Mouse (Mus musculus): ENCODE measurements around the gene Cradd. TPM values are rescaled to one million over a fixed set of nuclear protein-coding genes. Genes with fewer than 3 reads are reported as not detected.

Cradd gene
- polyA plus RNA-seq, 1 experiment from 2014 or later = 12.0 TPM

DNA sequence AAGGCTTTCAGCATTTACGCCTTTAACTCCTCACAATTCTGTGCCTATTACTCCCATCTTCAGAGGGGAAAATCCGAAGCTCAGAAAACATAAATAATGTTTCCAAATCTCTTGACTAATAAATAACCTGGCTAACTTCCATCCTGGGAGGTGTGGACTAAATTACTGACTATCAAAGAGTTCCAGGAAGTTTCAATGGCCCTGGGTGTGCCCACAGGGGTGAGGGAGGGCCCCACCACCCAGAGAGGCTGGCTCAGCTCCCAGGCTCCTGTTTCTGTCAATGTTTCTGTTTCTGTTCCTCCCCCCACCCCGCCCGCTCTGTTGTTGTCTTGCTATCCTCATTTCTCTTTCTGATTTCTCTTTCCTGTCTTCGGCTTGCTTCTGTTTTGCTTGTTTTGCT is 177.4 kb downstream of the Cradd start:
- peak; percentile 21 for DNase-seq
- no peak overlapping the region for H3K4me2 ChIP-seq (ENCODE audit: low read length)
- 78% methylated on average over 5 of the region's 5 CpGs for WGBS
- peaks cover 28% of the 10 kb centered on the region for H3K4me1 ChIP-seq (ENCODE audit: control insufficient read depth, insufficient read depth, low read length)
- H3K9ac ChIP-seq (replicated peaks; ENCODE audit: low read length) = no peak overlapping the region
- no peaks in the 10 kb centered on the region for H3K36me3 ChIP-seq (ENCODE audit: control insufficient read depth, insufficient read depth, low read length)
- ATAC-seq (ENCODE audit: low FRiP score, low TSS enrichment) = no peak
- H3K27me3 ChIP-seq (ENCODE audit: control insufficient read depth, insufficient read depth, low read length) = no peaks in the 10 kb centered on the region
- H3K27ac ChIP-seq (replicated peaks; ENCODE audit: low read depth, low read length) = no peak overlapping the region
- no peak overlapping the region for H3K4me3 ChIP-seq (replicated peaks; ENCODE audit: low read depth, low read length)
- no peaks in the 10 kb centered on the region for H3K9me3 ChIP-seq (ENCODE audit: control insufficient read depth, low read length)

DNA sequence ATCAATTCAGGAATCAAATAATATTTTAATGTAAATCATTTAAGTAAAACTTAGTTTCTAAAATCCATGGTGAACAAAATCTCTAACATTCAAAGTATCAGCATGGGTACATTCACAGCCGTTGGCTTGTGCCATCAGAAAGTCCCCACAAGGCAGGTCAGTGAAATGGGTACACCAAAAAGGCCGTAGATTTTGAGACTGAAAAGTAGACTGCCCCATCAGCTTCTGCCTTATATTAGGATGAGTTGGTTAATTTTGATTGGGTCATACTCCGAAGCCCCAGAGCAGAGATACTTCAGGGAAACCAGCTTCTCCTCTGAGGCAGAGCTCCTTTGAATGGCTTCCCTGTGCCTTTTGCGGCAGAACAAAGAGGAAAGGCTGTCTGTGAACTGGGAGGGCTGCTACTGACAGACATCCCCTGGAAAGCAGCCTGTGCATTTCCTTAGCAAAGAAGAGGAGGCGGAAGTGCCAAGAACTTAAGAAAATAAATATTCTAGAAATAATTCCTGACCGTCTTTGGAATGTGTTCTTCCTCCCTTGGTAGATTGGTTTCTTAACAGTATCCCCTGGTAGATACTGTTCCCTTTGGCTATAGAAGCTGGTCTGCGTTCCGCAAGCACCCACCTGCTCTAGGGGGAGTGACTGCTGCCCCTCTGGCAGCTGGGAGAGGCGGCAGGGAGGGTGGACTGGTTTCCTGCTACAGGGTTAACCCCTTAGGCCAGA is 178.6 kb downstream of the Cradd start:
- no peak overlapping the region for H3K9ac ChIP-seq (replicated peaks; ENCODE audit: low read length)
- peak; percentile 64 for DNase-seq
- peaks cover 28% of the 10 kb centered on the region for H3K4me1 ChIP-seq (ENCODE audit: control insufficient read depth, insufficient read depth, low read length)
- 0 out of 2 replicates have a peak, but pooled peaks have one; percentile 49 for ATAC-seq (ENCODE audit: low FRiP score, low TSS enrichment)
- 27% methylated on average over 9 of the region's 9 CpGs for WGBS
- H3K4me2 ChIP-seq (ENCODE audit: low read length) = 0 out of 2 replicates have a peak overlapping the region, but pooled peaks have one; percentile 9
- H3K27ac ChIP-seq (replicated peaks; ENCODE audit: low read depth, low read length) = peak overlapping the region; percentile 65
- H3K9me3 ChIP-seq (ENCODE audit: control insufficient read depth, low read length) = no peaks in the 10 kb centered on the region
- no peak overlapping the region for H3K4me3 ChIP-seq (replicated peaks; ENCODE audit: low read depth, low read length)
- H3K36me3 ChIP-seq (ENCODE audit: control insufficient read depth, insufficient read depth, low read length) = no peaks in the 10 kb centered on the region
- H3K27me3 ChIP-seq (ENCODE audit: control insufficient read depth, insufficient read depth, low read length) = no peaks in the 10 kb centered on the region

DNA sequence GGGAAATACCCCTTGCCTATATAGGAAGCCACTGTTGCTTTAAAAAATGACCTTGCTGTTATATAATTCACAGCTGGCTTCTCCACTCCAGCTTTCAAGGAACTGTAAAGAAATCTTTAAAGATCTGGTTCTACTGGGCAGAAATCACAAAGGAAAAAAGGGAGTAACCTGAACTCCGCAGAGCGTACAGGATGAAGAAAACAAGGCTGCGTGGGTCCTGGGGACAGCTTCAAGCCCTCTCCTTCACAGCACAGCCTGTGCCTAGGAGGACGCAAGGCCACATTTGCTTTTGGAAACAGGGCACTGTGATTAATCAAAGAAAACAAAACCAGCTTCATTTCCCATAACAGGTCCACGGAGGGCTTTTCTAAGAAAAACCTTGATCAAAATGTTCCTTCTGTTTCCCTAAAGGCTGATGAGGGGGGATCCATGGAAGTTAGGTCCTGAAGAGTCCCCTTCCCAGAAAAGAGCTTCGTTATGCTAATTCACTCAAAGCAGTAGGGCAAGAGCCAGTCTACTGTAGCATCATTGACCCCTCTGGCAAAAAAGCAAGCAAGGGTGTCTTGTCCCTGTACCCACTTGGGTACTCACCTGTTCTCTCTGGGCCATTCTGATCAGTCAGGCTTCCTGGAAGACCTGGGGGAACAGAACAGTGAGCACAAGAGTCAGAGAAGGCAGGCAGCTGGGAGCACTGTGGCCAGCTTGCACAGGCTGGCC is 179.4 kb downstream of the Cradd start:
- peak; percentile 18 for DNase-seq
- Histone ChIP-seq H3K27ac (replicated peaks; ENCODE audit: low read depth, low read length) (peak overlapping the region; percentile 65), H3K9me3 (ENCODE audit: control insufficient read depth, low read length) (no peaks in the 10 kb centered on the region), H3K36me3 (ENCODE audit: control insufficient read depth, insufficient read depth, low read length) (no peaks in the 10 kb centered on the region), H3K4me3 (replicated peaks; ENCODE audit: low read depth, low read length) (no peak overlapping the region), H3K27me3 (ENCODE audit: control insufficient read depth, insufficient read depth, low read length) (no peaks in the 10 kb centered on the region), H3K4me1 (ENCODE audit: control insufficient read depth, insufficient read depth, low read length) (peaks cover 31% of the 10 kb centered on the region), H3K9ac (replicated peaks; ENCODE audit: low read length) (no peak overlapping the region), H3K4me2 (ENCODE audit: low read length) (no peak overlapping the region)
- WGBS = 58% methylated on average over 6 of the region's 6 CpGs
- ATAC-seq (ENCODE audit: low FRiP score, low TSS enrichment) = no peak

DNA sequence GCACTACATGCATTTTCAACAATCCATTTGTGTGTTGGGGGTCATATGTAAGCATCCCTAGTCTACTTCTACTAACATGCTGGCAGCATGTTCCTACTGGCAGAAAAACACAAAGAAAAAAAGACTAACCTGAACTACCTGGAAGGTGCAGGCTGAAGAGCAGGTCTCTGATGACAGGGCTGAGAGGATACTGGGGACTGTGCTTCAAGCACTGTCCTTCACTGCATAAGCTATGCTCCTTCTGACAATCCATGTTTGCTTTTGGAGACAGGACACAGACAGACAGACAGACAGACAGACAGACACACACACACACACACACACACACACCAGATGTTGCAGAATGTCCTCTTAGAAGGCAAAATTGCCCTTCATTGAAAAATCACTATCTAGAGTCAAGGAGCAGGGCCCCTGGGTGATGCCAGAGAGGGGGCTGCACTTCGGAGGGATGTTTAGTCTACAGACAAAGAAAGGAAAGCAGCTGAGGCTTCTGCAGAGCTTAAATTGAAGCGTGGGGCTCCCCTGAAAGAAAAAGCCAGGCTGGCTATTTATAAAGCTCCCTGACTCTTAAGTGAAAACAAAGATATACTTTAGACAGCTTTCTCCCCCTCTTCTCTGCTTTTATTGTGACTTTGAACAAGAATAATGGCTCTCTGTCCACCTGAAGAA is 180.4 kb downstream of the Cradd start:
- WGBS = 3% methylated on average over 2 of the region's 2 CpGs
- ATAC-seq (ENCODE audit: low FRiP score, low TSS enrichment) = no peak
- peak; percentile 62 for DNase-seq

DNA sequence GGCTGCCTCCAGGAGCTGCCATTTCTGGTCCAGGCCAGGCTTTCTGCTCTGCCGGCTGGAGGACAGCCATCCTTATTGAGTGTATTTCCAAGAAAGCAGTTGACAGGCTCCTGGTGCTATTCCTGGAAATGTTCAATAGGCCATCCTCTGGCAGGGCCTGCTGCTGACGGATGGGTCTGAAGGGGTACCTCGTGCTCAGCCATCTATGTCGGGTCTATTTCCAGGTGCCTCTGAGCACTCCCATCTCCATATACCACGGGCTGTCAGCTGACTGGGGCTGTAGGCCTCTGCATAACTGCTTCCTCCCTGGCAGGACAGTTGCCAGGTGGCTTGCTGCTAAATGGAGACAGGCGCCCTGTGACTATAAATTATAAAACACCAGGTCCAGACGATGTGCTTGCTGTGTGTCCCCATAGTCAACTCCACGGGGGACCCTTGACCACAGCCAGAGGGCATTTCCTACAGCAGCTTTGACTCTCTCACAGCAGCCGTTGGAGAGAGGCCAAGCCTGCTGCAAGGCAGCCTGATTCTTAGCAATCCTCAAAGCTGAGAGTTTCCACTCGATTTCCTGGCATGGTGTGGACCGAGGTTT is 181.0 kb downstream of the Cradd start:
- peak overlapping the region; percentile 66 for H3K27ac ChIP-seq (replicated peaks; ENCODE audit: low read depth, low read length)
- no peaks in the 10 kb centered on the region for H3K9me3 ChIP-seq (ENCODE audit: control insufficient read depth, low read length)
- no peak overlapping the region for H3K9ac ChIP-seq (replicated peaks; ENCODE audit: low read length)
- no peak overlapping the region for H3K4me3 ChIP-seq (replicated peaks; ENCODE audit: low read depth, low read length)
- no peak overlapping the region for H3K4me2 ChIP-seq (ENCODE audit: low read length)
- 43% methylated on average over 11 of the region's 11 CpGs for WGBS
- no peaks in the 10 kb centered on the region for H3K36me3 ChIP-seq (ENCODE audit: control insufficient read depth, insufficient read depth, low read length)
- no peak for ATAC-seq (ENCODE audit: low FRiP score, low TSS enrichment)
- H3K4me1 ChIP-seq (ENCODE audit: control insufficient read depth, insufficient read depth, low read length) = peaks cover 32% of the 10 kb centered on the region
- DNase-seq = peak; percentile 74
- H3K27me3 ChIP-seq (ENCODE audit: control insufficient read depth, insufficient read depth, low read length) = no peaks in the 10 kb centered on the region

More for the DNA sequence above, 180.4 kb downstream of the Cradd start:
- no peak overlapping the region for H3K4me3 ChIP-seq (replicated peaks; ENCODE audit: low read depth, low read length)
- no peak overlapping the region; the same call in 1 of the 2 replicates for H3K9ac ChIP-seq (replicated peaks; ENCODE audit: low read length)
- no peaks in the 10 kb centered on the region for H3K9me3 ChIP-seq (ENCODE audit: control insufficient read depth, low read length)
- H3K4me2 ChIP-seq (ENCODE audit: low read length) = peak overlapping the region; percentile 18; the same call in 1 of the 2 replicates
- H3K4me1 ChIP-seq (ENCODE audit: control insufficient read depth, insufficient read depth, low read length) = peaks cover 32% of the 10 kb centered on the region
- no peaks in the 10 kb centered on the region for H3K36me3 ChIP-seq (ENCODE audit: control insufficient read depth, insufficient read depth, low read length)
- H3K27me3 ChIP-seq (ENCODE audit: control insufficient read depth, insufficient read depth, low read length) = no peaks in the 10 kb centered on the region
- H3K27ac ChIP-seq (replicated peaks; ENCODE audit: low read depth, low read length) = peak overlapping the region; percentile 66

DNA sequence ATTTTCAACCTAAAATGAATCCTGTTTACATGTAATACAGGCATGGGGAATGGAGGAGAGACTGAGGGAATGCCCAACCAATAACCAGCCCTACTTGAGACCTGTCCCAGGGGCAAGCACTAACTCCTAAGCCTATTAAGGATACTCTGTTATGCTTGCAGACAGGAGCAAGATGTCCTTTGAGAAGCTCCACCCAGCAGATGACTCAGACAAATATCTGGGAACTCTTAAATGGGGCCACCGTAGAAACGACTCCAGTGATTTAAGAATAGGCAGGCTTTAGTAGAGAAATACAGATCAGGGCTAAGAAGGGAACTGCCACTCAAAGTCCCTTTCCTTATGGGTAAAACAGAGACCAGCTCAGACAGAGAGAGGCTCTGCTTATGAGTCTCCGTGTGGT is 182.9 kb downstream of the Cradd start:
- Histone ChIP-seq H3K4me1 (ENCODE audit: control insufficient read depth, insufficient read depth, low read length) (peaks cover 32% of the 10 kb centered on the region), H3K27ac (replicated peaks; ENCODE audit: low read depth, low read length) (no peak overlapping the region), H3K9ac (replicated peaks; ENCODE audit: low read length) (no peak overlapping the region), H3K9me3 (ENCODE audit: control insufficient read depth, low read length) (no peaks in the 10 kb centered on the region), H3K4me2 (ENCODE audit: low read length) (no peak overlapping the region), H3K36me3 (ENCODE audit: control insufficient read depth, insufficient read depth, low read length) (no peaks in the 10 kb centered on the region), H3K4me3 (replicated peaks; ENCODE audit: low read depth, low read length) (no peak overlapping the region), H3K27me3 (ENCODE audit: control insufficient read depth, insufficient read depth, low read length) (no peaks in the 10 kb centered on the region)
- 79% methylated on average over 3 of the region's 3 CpGs for WGBS
- ATAC-seq (ENCODE audit: low FRiP score, low TSS enrichment) (no peak), DNase-seq (no peak)

DNA sequence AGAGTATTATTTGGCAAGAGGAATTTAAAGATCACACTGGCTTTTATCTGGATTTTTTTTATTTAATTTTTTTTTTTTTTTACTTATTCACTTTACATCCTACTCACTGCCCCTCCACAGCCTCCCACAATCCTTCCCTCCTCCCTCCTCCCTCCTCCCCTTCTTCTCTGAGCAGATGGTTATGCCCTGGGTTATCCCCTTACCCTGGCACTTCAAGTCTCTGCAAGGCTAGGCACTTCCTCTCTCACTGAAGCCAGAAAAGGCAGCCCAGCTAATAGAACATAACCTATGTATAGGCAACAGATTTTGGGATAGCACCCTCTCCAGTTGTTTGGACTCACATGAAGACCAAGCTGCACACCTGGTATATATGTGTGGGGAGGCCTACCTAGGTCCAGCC is 183.7 kb downstream of the Cradd start:
- H3K4me3 ChIP-seq (replicated peaks; ENCODE audit: low read depth, low read length) = no peak overlapping the region
- no peak for DNase-seq
- no peak overlapping the region for H3K4me2 ChIP-seq (ENCODE audit: low read length)
- H3K27ac ChIP-seq (replicated peaks; ENCODE audit: low read depth, low read length) = no peak overlapping the region
- no peaks in the 10 kb centered on the region for H3K9me3 ChIP-seq (ENCODE audit: control insufficient read depth, low read length)
- ATAC-seq (ENCODE audit: low FRiP score, low TSS enrichment) = no peak
- no peak overlapping the region for H3K9ac ChIP-seq (replicated peaks; ENCODE audit: low read length)
- no peaks in the 10 kb centered on the region for H3K36me3 ChIP-seq (ENCODE audit: control insufficient read depth, insufficient read depth, low read length)
- no peaks in the 10 kb centered on the region for H3K27me3 ChIP-seq (ENCODE audit: control insufficient read depth, insufficient read depth, low read length)
- H3K4me1 ChIP-seq (ENCODE audit: control insufficient read depth, insufficient read depth, low read length) = peaks cover 29% of the 10 kb centered on the region

DNA sequence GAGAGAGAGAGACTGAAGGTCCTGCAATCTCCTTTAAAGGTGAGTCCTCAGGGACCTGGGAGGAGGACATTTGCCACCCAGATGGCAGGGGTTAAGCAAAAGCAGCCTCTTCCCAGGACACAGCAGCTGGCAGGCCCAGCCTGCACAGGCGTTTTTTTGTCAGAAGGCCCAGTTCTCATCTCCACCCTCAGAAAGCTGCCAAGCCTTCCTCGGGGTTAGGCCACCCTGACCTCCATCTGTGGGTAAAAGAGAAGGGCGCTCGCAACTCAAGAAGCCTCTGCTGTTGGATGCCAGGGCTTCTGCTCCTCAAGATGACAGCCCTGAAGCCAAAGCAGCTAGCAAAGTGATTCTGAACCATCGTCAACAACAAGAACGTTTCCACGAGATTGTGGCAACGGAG is 184.3 kb downstream of the Cradd start:
- no peaks in the 10 kb centered on the region for H3K27me3 ChIP-seq (ENCODE audit: control insufficient read depth, insufficient read depth, low read length)
- no peaks in the 10 kb centered on the region for H3K9me3 ChIP-seq (ENCODE audit: control insufficient read depth, low read length)
- no peak overlapping the region for H3K9ac ChIP-seq (replicated peaks; ENCODE audit: low read length)
- H3K4me1 ChIP-seq (ENCODE audit: control insufficient read depth, insufficient read depth, low read length) = peaks cover 24% of the 10 kb centered on the region
- ATAC-seq (ENCODE audit: low FRiP score, low TSS enrichment) (no peak), DNase-seq (peak; percentile 20)
- H3K27ac ChIP-seq (replicated peaks; ENCODE audit: low read depth, low read length) = no peak overlapping the region
- 69% methylated on average over 8 of the region's 8 CpGs for WGBS
- no peak overlapping the region for H3K4me2 ChIP-seq (ENCODE audit: low read length)
- no peak overlapping the region for H3K4me3 ChIP-seq (replicated peaks; ENCODE audit: low read depth, low read length)
- no peaks in the 10 kb centered on the region for H3K36me3 ChIP-seq (ENCODE audit: control insufficient read depth, insufficient read depth, low read length)
